Mouse (Mus musculus): ENCODE data around the gene Zfp207.
"Not testable (repeated sequence)": the region's sequence is repeated elsewhere in the genome, so short reads cannot be mapped to it uniquely, and the experiment has no call there.

The Zfp207 gene

DNA sequence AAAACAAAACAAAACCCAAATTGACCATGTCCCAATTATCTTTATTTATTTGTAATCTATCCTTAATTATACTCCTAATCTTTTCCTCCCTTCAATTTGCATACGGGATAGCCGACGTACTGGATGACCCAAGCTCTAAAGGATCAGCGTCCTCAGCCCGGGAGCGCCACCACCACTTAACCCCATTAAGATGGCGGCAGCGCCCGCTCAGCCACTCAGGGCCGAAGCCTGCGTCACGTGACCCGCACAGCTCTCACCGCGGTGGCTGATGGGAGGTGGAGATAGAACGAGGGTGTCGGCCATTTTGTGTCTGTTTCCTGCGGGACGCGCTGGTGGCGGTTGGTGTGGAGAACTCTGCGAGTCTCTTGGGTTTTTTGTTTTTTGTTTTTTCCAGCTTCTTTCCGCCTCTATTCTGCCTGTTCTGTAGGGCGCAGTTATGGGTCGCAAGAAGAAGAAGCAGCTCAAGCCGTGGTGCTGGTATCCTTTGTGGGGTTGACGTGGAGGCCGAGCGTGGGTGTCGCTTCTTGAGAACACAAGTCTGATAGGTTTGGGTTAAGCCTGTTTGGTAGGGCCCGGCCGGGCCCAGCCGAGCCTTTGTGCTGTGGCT is at the start of gene Zfp207:
Gene Zfp207, plus strand, starts transcription at position 261 of the 607 bp plus-strand sequence.
- peak; percentile 98 to 99 for DNase-seq

DNA sequence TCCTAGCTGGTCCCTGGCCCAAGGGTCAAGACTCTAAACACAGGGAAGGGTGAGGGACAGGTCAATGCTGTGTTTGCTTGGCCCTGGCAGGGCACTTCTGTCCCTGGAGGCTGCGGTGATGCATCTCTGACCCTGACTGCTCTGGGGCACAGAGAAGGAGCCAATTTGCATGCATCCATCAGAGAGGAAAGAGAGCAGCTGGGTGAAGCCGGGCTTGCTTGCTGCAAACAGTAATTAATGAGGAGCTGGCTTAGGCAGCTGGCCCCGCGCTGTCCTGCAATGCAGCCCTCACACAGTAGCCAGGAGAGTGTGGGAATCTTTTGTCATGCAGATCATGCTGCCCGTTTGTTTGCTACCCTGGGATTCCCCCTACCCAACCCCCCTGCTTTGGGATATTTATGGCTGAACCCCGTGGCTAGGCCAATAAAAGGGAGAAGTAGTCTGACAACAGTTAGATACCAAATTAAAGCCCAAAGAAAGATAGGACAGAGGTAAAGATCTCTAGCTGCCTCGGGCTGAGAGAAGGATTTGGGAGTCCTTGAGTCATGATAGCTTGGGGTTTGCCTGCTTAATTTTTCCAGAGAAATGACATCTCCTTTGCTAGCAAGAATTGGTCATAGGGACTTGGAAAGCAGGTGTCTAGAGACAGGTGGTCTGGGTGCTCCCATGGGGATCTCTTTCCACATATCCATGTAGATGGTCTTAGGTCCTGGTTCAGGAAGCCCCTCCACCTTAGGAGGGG is 47.3 kb upstream of the Zfp207 start:
- no peak for DNase-seq

DNA sequence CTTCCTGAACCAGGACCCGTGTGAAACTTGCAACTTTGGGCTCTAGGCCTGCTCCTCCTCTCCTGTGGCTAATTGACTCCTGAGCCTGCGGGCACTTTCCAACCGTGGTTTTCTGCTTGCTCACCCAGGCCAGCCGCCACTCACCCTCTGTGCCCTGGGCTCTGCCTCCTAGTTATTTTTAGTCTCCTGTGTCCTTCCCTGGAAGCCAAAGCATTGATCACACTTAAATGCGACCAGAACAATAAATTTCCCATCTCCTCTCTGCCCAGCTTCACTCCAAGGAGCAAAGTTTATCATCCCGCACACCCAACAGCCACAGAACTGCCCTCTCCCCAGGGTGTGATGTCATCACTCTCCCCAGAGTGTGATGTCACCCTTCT is 46.7 kb upstream of the Zfp207 start:
- DNase-seq, result no peak

GRCm38 (mm10) chr11:80342482-80342881 is 40.6 kb upstream of the Zfp207 start:
- DNase-seq, result no peak

GRCm38 (mm10) chr11:80351832-80352430 is 31.1 kb upstream of the Zfp207 start:
- peak; percentile 43 to 84 for DNase-seq

DNA sequence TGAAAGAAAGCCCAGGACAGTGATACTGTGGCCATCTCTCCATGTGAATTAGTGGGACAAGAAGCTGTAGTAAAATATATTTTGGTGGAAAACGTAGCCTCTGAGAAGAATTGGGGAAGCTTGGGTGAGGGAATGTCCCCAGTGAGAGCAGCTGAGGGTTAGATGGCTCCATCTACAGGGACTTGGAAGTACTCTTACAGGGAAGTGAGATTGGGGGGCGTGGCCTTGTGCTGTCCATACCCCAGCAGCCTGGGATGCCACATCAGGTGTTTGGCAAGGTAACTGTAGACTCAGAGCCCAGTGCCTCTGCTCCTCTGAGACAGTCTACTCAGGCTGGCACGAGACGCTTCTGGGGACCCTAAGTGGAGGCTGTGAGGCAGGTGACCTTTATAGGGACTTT is 28.2 kb upstream of the Zfp207 start:
- DNase-seq, result peak in 1 of 2 experiments; percentile 24

GRCm38 (mm10) chr11:80368949-80369348 is 14.1 kb upstream of the Zfp207 start:
- no peak for DNase-seq

GRCm38 (mm10) chr11:80376651-80377050 is 6.4 kb upstream of the Zfp207 start:
- DNase-seq, result no peak

DNA sequence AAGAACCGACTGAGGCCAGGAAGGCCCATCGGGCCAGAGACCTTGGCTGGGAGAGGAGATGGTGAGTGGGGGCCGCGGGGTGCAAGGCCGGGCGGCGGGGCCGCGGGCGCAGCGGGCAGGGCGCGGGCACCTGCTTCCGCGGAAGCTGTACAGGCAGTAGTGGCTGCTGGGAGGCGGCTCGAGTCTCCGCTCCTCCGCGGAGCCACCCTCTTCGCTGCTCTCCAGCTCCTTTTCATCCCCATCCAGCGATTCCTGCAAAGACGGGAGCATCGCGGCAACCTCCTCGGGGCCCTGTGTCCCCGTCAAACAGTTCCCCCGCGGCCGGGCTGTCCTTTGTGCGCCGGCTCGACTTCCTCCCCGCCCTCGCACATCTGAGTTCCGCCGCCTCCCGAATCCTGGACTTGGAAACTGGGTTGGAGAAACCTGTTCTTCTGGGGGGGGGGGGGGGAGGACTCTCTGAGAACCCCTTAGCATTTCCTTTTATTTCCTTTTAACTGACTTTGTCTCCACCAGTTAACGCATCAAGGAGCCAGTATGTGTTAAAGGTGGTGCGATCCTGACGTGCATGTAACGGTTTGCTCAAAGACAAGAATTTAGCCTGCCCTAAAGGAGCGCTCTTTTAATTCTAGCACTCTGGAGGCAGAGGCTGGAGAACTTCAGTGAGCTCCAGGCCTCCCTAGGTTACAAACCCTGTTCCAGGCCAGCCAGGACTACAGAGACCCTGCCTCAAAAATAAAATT is 5.2 kb upstream of the Zfp207 start, which contains the start of gene 5730455P16Rik:
Gene 5730455P16Rik, minus strand, starts transcription at position 323 of the 740 bp plus-strand sequence.
- peak; percentile 88 to 90 for DNase-seq

- DNase-seq, result not testable (repeated sequence)
These were observed 4.5 kb upstream of the Zfp207 start for GRCm38 (mm10) chr11:80378452-80379068.

GRCm38 (mm10) chr11:80379184-80379583 is 3.9 kb upstream of the Zfp207 start:
- not testable (repeated sequence) for DNase-seq

- peak; percentile 26 to 42 for DNase-seq
These were observed 457 bp upstream of the Zfp207 start for GRCm38 (mm10) chr11:80382626-80383018.

DNA sequence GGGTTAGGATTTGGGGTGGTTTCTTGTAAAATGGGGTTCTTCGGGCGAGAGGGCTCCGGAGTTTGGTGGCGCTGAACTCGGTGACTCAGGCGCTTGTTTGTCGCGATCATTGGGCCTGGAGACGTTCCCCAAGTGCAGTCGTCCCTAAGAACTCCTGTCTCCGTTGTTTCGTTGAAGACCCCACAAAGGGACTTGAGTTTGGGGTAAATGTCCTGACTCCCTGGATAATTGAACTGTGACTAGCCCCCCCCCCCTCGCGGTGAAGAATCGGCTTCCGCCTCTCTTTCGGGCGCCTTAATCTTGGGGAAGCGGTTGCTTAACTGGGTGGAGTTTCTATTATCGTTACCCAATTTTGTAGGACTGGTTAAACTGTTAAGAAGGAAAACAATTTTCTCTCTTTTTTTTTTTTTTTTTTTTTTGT is 557 bp downstream of the Zfp207 start:
- no peak for DNase-seq

- DNase-seq, result no peak
These were observed 1.4 kb downstream of the Zfp207 start for GRCm38 (mm10) chr11:80384461-80384860.

DNA sequence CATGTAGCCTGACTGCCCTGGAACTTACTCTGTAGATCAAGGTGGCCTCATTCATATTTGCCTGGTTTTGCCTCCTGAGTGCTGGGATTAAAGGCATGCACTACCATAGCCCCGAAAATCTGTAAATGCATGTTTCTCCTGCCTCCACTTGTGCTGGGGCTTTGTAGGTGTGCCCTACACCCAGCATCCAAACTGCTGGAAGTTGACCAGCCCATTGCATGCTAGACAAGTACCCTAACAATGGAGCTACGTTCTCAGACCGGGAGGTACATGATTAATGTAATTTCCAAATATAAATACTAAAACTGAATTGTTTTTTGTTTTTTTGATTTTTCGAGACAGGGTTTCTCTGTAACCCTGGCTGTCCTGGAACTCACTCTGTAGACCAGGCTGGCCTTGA is 2.0 kb downstream of the Zfp207 start:
- DNase-seq, result no peak

DNA sequence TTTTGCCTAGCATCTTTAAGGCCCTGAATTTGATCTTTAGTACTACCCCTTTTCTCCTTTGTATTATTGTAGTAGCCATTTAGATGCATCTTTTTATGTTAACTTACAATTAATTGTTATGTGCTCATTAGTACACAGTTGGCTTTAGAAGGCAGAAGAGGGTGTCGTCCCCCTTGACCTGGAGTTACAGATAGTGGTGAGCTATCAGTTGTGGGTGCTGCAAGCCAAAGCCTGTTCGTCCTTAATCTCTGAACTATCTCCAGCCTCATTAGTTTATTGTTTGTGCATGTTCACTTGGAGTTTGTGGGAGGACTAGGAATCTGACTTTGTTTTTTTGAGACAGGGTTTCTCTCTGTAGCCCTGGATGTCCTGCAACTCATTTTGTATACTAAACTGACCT is 3.7 kb downstream of the Zfp207 start:
- no peak for DNase-seq

GRCm38 (mm10) chr11:80389885-80390284 is 6.8 kb downstream of the Zfp207 start:
- DNase-seq, result no peak

DNA sequence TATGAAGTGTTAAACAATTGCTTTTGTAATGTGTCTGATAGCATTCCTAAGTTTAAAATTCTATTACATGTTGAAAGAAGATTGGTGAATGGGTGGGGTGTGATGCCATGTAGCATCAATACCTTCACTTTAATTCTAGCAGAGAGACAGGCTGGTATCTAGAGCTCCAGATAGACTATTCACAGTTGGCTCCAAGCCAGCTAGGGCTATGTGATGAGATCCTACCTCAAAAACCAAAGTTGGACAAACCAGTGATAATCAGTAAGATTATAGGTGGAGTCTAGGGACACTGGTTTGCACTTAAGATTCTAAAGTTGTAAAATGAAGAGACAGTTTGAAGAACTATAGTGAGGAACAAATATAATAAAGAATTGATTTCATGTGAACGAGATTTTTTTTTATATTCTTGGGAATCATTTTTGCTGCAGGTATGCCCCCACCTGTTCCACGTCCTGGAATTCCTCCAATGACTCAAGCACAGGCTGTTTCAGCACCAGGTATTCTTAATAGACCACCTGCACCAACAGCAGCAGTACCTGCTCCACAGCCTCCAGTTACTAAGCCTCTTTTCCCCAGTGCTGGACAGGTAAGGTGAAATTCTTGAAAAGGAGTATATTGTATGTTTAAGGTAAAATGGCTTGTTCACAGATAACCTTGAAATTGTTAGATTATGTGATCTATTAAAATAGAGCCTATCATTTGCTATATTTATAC is 8.5 kb downstream of the Zfp207 start:
- no peak for DNase-seq

DNA sequence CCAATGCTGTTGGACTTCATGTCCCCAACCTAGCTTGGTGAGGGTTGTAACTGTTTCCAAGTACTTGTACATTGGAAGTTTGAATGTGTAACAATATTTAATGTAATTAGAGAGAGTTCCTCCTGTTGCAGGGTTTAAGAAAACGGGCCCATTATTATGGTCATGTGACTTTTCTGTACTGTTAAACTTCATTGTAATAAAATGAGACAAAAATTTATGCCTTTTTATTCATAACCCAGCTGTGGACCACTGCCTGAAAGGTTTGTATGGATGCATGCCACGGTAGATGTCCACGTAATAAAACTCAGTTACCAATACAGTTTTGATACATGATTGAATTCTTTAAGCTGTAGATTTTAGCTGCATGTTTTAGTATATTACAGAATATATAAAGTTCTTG is 12.9 kb downstream of the Zfp207 start:
- DNase-seq, result no peak

DNA sequence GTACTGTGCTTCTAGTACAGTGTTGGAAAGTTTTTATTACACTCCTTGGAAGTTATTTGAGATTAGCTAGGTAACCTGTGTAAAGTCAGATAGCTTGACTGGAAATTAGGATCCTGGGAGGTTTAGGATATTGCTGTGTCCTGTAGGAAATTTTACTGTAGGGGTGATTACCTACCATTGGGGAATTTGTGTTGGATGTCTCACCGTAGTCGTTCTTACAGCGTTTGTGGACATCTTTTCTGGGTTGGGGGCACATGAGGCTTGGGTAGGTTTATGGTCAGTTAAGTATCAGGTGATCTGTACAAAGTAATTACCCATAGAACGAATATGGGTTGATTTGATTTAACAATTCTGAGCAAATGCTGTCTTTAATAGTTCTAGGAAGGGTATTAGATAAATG is 13.5 kb downstream of the Zfp207 start:
- DNase-seq, result no peak

DNA sequence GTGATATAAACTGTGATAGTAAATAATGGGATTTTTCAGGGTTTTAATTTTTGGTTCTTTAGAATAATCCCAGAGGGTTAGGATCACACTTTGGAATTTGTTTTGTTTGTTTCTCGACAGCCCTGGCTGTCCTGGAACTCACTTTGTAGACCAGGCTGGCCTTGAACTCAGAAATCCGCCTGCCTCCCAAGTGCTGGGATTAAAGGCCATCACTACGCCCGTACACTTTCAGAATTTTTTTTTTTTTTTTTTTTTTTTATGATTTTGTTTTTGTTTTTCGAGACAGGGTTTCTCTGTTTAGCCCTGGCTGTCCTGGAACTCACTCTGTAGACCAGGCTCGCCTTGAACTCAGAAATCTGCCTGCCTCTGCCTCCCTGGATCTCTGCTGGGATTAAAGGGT is 24.8 kb downstream of the Zfp207 start:
- not testable (repeated sequence) for DNase-seq

DNA sequence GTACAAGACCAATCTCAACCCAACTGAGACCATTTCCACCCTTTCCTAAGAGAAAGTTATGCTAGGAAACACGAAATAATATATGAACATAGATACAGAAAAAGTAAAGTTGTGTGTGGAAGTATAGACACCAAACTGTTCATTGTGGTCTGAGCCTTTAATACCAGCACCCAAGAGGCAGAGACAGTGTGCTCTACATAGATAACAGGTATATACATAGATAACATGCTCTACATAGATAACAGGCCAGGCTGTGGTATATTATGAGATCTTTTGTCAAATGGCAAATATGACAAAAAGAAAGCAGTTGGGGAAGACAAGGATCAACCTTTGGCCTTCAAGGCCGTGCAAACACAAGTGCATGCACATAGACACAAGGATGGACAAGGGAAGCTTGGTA is 27.3 kb downstream of the Zfp207 start:
- DNase-seq, result no peak

Data from lung, postnatal 4 days (tissue).